In genomic region chr8:35961615-35962220, GRCm38 (mm10) we compare ENCODE assay signal across 8 mouse cellular contexts.
A peak's percentile ranks its signal among the peaks of the same experiment; 100 is the strongest.
DNase-seq lines count a peak whose midpoint lies in the region; ATAC-seq lines count a peak whose summit lies in the region.

No protein-coding gene starts in this region.

- ATAC-seq in heart, embryonic 11.5 days (replicated peaks; ENCODE audit: insufficient number of reproducible peaks, low FRiP score, low TSS enrichment) = no peak
- no peak for ATAC-seq in midbrain, embryonic 11.5 days (ENCODE audit: low FRiP score)
- no peak for ATAC-seq in hindbrain, embryonic 13.5 days (ENCODE audit: low FRiP score)
- no peak for ATAC-seq in monocyte, adult 5-6 weeks (replicated peaks; ENCODE audit: insufficient number of reproducible peaks, low FRiP score, low TSS enrichment, poor library complexity, severe bottlenecking)

- peaks cover 12% of the 10 kb centered on the region for H3K4me1 ChIP-seq in heart, embryonic 11.5 days (ENCODE audit: control insufficient read depth, insufficient read depth, low read length)
- peaks cover 3% of the 10 kb centered on the region; the same call in 1 of the 2 replicates for H3K4me1 ChIP-seq in midbrain, embryonic 11.5 days (ENCODE audit: control insufficient read depth, insufficient read depth, low read length)
- H3K4me1 ChIP-seq in midbrain, embryonic 10.5 days = peaks cover 16% of the 10 kb centered on the region
- H3K4me1 ChIP-seq in hindbrain, embryonic 13.5 days (replicated peaks) = peaks cover 14% of the 10 kb centered on the region

- intact Hi-C loops in heart, postnatal 25 days (cut with DNase I) = no loop called here

- H3K4me2 ChIP-seq in heart, embryonic 11.5 days = no peak overlapping the region
- no peak overlapping the region for H3K4me2 ChIP-seq in midbrain, embryonic 11.5 days
- no peak overlapping the region for H3K4me2 ChIP-seq in hindbrain, embryonic 13.5 days

- H3K27me3 ChIP-seq in heart, embryonic 11.5 days (ENCODE audit: control insufficient read depth, insufficient read depth, low read length) = no peaks in the 10 kb centered on the region
- H3K27me3 ChIP-seq in midbrain, embryonic 11.5 days (ENCODE audit: control insufficient read depth, insufficient read depth, low read length) = no peaks in the 10 kb centered on the region
- no peaks in the 10 kb centered on the region for H3K27me3 ChIP-seq in midbrain, embryonic 10.5 days (ENCODE audit: low read depth, poor library complexity, severe bottlenecking)
- H3K27me3 ChIP-seq in hindbrain, embryonic 13.5 days = no peaks in the 10 kb centered on the region

- DNase-seq in heart, postnatal 25 days (ENCODE audit: low spot score) = no peak
- DNase-seq in midbrain, embryonic 11.5 days (ENCODE audit: low spot score, missing footprints) = peak; percentile 85
- no peak for DNase-seq in midbrain, embryonic 10.5 days (ENCODE audit: low spot score)
- DNase-seq in adrenal gland, adult 18-20 months (ENCODE audit: low spot score in 2 of 2) = no peak
- DNase-seq in thymus, postnatal 36 days = no peak

- peak overlapping the region; percentile 16; the same call in 1 of the 2 replicates for H3K27ac ChIP-seq in heart, embryonic 11.5 days (ENCODE audit: low read depth, low read length)
- 0 out of 2 replicates have a peak overlapping the region, but pooled peaks have one; percentile 14 for H3K27ac ChIP-seq in midbrain, embryonic 11.5 days (ENCODE audit: low read depth, low read length)
- H3K27ac ChIP-seq in midbrain, embryonic 10.5 days (replicated peaks) = no peak overlapping the region
- H3K27ac ChIP-seq in hindbrain, embryonic 13.5 days = peak overlapping the region; percentile 19; the same call in 1 of the 2 replicates

- no peak overlapping the region for H3K4me3 ChIP-seq in heart, embryonic 11.5 days (ENCODE audit: low read depth, low read length)
- H3K4me3 ChIP-seq in midbrain, embryonic 11.5 days (ENCODE audit: low read depth, low read length) = no peak overlapping the region
- H3K4me3 ChIP-seq in midbrain, embryonic 10.5 days = no peak overlapping the region
- H3K4me3 ChIP-seq in hindbrain, embryonic 13.5 days = no peak overlapping the region

- H3K9me3 ChIP-seq in heart, embryonic 11.5 days (replicated peaks; ENCODE audit: control insufficient read depth, low read length) = no peaks in the 10 kb centered on the region
- no peaks in the 10 kb centered on the region for H3K9me3 ChIP-seq in midbrain, embryonic 11.5 days (ENCODE audit: control insufficient read depth, low read length)
- no peaks in the 10 kb centered on the region for H3K9me3 ChIP-seq in midbrain, embryonic 10.5 days (replicated peaks)
- no peaks in the 10 kb centered on the region for H3K9me3 ChIP-seq in hindbrain, embryonic 13.5 days

- no peaks in the 10 kb centered on the region for H3K36me3 ChIP-seq in heart, embryonic 11.5 days (ENCODE audit: control insufficient read depth, insufficient read depth, low read length)
- no peaks in the 10 kb centered on the region for H3K36me3 ChIP-seq in midbrain, embryonic 11.5 days (ENCODE audit: control insufficient read depth, insufficient read depth, low read length)
- no peaks in the 10 kb centered on the region for H3K36me3 ChIP-seq in midbrain, embryonic 10.5 days
- no peaks in the 10 kb centered on the region for H3K36me3 ChIP-seq in hindbrain, embryonic 13.5 days

- WGBS in heart, embryonic 11.5 days (ENCODE audit: insufficient replicate concordance) = 65% methylated on average over 20 of the region's 20 CpGs
- 66% methylated on average over 20 of the region's 20 CpGs for WGBS in midbrain, embryonic 11.5 days
- WGBS in midbrain, embryonic 10.5 days = 67% methylated on average over 20 of the region's 20 CpGs
- WGBS in hindbrain, embryonic 13.5 days = 54% methylated on average over 20 of the region's 20 CpGs

- H3K9ac ChIP-seq in heart, embryonic 11.5 days (ENCODE audit: low read depth, low read length) = no peak overlapping the region
- H3K9ac ChIP-seq in midbrain, embryonic 11.5 days (ENCODE audit: low read length) = no peak overlapping the region
- H3K9ac ChIP-seq in hindbrain, embryonic 13.5 days = no peak overlapping the region
